21 mouse cellular contexts compared by ENCODE assay signal in genomic region chr6:137675556-137675955, GRCm38 (mm10).
"Had no signal": no experiment of that assay in that cellular context is flagged by ENCODE, and none has a peak within 500 bp of the region (broad histone marks: within the 10 kb centered on the region; RNA-seq: fewer than 3 reads in every experiment).

No protein-coding gene starts in this region.

- H3K27ac ChIP-seq: layer of hippocampus, adult 2 months; limb, embryonic 10.5 days; limb, embryonic 13.5 days; liver, embryonic 14.5 days; midbrain, embryonic 12.5 days; midbrain, embryonic 15.5 days; neural tube, embryonic 12.5 days; neural tube, embryonic 15.5 days had no signal

- H3K27me3 ChIP-seq: midbrain, embryonic 12.5 days; midbrain, embryonic 15.5 days; neural tube, embryonic 12.5 days; neural tube, embryonic 15.5 days had no signal

- ATAC-seq: liver, postnatal 0 days; lung, postnatal 0 days; midbrain, embryonic 15.5 days had no signal

- H3K4me3 ChIP-seq: layer of hippocampus, adult 2 months; limb, embryonic 10.5 days; limb, embryonic 13.5 days; midbrain, embryonic 12.5 days; midbrain, embryonic 15.5 days; neural tube, embryonic 12.5 days; neural tube, embryonic 15.5 days had no signal

- H3K4me2 ChIP-seq: limb, embryonic 13.5 days; liver, embryonic 11.5 days; lung, embryonic 14.5 days; midbrain, embryonic 12.5 days; midbrain, embryonic 15.5 days; neural tube, embryonic 12.5 days; neural tube, embryonic 15.5 days had no signal

- DNase-seq: kidney, adult 18-20 months; kidney, adult 9 months; kidney, postnatal 14 days; kidney, postnatal 4 days; layer of hippocampus, adult 9-11 months; liver, postnatal 0 days; lung, embryonic 14.5 days; right cerebral cortex, adult 18-20 months; right cerebral cortex, postnatal 14 days; right cerebral cortex, postnatal 4 days; thymus, postnatal 4 days had no signal

- H3K9ac ChIP-seq: limb, embryonic 13.5 days; liver, embryonic 14.5 days; liver, postnatal 0 days; lung, embryonic 14.5 days; midbrain, embryonic 12.5 days; midbrain, embryonic 15.5 days; neural tube, embryonic 12.5 days; neural tube, embryonic 15.5 days had no signal

- H3K4me1 ChIP-seq: midbrain, embryonic 12.5 days; midbrain, embryonic 15.5 days; neural tube, embryonic 12.5 days; neural tube, embryonic 15.5 days had no signal

- H3K36me3 ChIP-seq: limb, embryonic 10.5 days; limb, embryonic 13.5 days; midbrain, embryonic 12.5 days; midbrain, embryonic 15.5 days; neural tube, embryonic 12.5 days; neural tube, embryonic 15.5 days had no signal

- H3K9me3 ChIP-seq: limb, embryonic 10.5 days; limb, embryonic 13.5 days; midbrain, embryonic 12.5 days; midbrain, embryonic 15.5 days; neural tube, embryonic 12.5 days; neural tube, embryonic 15.5 days had no signal
